Mouse (Mus musculus) layer of hippocampus, adult 9-11 months (tissue): ENCODE data around the gene Greb1.

Experiments used
- DNase-seq: peaks from one replicate; pipeline ENCODE4 v3.0.0; 2022

Greb1 gene

GRCm38 (mm10) chr12:16665022-16665421 is 135.7 kb downstream of the Greb1 start:
- DNase-seq: no peak

GRCm38 (mm10) chr12:16662955-16663585 is 137.6 kb downstream of the Greb1 start:
- peak; percentile 73 for DNase-seq

GRCm38 (mm10) chr12:16661936-16662335 is 138.8 kb downstream of the Greb1 start:
- DNase-seq: no peak

GRCm38 (mm10) chr12:16661459-16661858 is 139.2 kb downstream of the Greb1 start:
- no peak for DNase-seq

- DNase-seq: peak; percentile 66
Measured at GRCm38 (mm10) chr12:16656906-16657875, 143.5 kb downstream of the Greb1 start.

GRCm38 (mm10) chr12:16655604-16656003 is 145.1 kb downstream of the Greb1 start:
- DNase-seq: no peak

GRCm38 (mm10) chr12:16653332-16654093 is 147.2 kb downstream of the Greb1 start, which contains the start of gene Ntsr2:
Gene Ntsr2 (plus strand): TSS chr12:16653382.
- DNase-seq: peak; percentile 62

GRCm38 (mm10) chr12:16649819-16650218 is 150.9 kb downstream of the Greb1 start:
- DNase-seq: no peak

GRCm38 (mm10) chr12:16648273-16648672 is 152.4 kb downstream of the Greb1 start:
- no peak for DNase-seq

GRCm38 (mm10) chr12:16646780-16647409 is 153.8 kb downstream of the Greb1 start:
- no peak for DNase-seq

GRCm38 (mm10) chr12:16644698-16645097 is 156.0 kb downstream of the Greb1 start:
- DNase-seq: no peak

- peak; percentile 52 for DNase-seq
Measured at GRCm38 (mm10) chr12:16643508-16644345, 157.0 kb downstream of the Greb1 start.

GRCm38 (mm10) chr12:16642000-16642399 is 158.7 kb downstream of the Greb1 start:
- no peak for DNase-seq

GRCm38 (mm10) chr12:16640075-16640474 is 160.6 kb downstream of the Greb1 start:
- no peak for DNase-seq

- DNase-seq: no peak
Measured at GRCm38 (mm10) chr12:16639078-16639771, 161.5 kb downstream of the Greb1 start.

GRCm38 (mm10) chr12:16635816-16636215 is 164.9 kb downstream of the Greb1 start:
- no peak for DNase-seq

- no peak for DNase-seq
Measured at GRCm38 (mm10) chr12:16634075-16634813, 166.4 kb downstream of the Greb1 start.

- no peak for DNase-seq
Measured at GRCm38 (mm10) chr12:16633235-16633634, 167.5 kb downstream of the Greb1 start.

GRCm38 (mm10) chr12:16631423-16631822 is 169.3 kb downstream of the Greb1 start:
- no peak for DNase-seq

GRCm38 (mm10) chr12:16630866-16631185 is 169.9 kb downstream of the Greb1 start:
- no peak for DNase-seq
